Comparison of ENCODE assay signal across 25 mouse cellular contexts in genomic region chr19:4218293-4218692, GRCm38 (mm10). TPM values are rescaled to one million over a fixed set of nuclear protein-coding genes. Genes with fewer than 3 reads are reported as not detected.
A peak's percentile ranks its signal among the peaks of the same experiment; 100 is the strongest.
DNase-seq lines count a peak whose midpoint lies in the region; ATAC-seq and TF ChIP-seq lines count a peak whose summit lies in the region.
"Had no signal": no experiment of that assay in that cellular context is flagged by ENCODE, and none has a peak within 500 bp of the region (broad histone marks: within the 10 kb centered on the region; RNA-seq: fewer than 3 reads in every experiment).

No protein-coding gene starts in this region.

- 67% methylated on average over 11 of the region's 11 CpGs for WGBS in embryonic facial prominence, embryonic 15.5 days
- WGBS in limb, embryonic 14.5 days = 78% methylated on average over 11 of the region's 11 CpGs
- 92% methylated on average over 11 of the region's 11 CpGs for WGBS in hindbrain, postnatal 0 days

- no peaks in the 10 kb centered on the region for H3K27me3 ChIP-seq in embryonic facial prominence, embryonic 15.5 days
- H3K27me3 ChIP-seq in limb, embryonic 14.5 days (ENCODE audit: control insufficient read depth, insufficient read depth, low read length) = no peaks in the 10 kb centered on the region
- H3K27me3 ChIP-seq in hindbrain, postnatal 0 days (ENCODE audit: insufficient read depth, low read length) = peaks cover 9% of the 10 kb centered on the region

- peaks cover 13% of the 10 kb centered on the region; the same call in 1 of the 2 replicates for H3K36me3 ChIP-seq in embryonic facial prominence, embryonic 15.5 days
- peaks cover 14% of the 10 kb centered on the region for H3K36me3 ChIP-seq in limb, embryonic 14.5 days (ENCODE audit: control insufficient read depth, insufficient read depth, low read length)
- no peaks in the 10 kb centered on the region for H3K36me3 ChIP-seq in hindbrain, postnatal 0 days (ENCODE audit: insufficient read depth, low read length)
- H3K36me3 ChIP-seq: heart, embryonic 12.5 days had no signal

- H3K9ac ChIP-seq in embryonic facial prominence, embryonic 15.5 days = no peak overlapping the region
- H3K9ac ChIP-seq in limb, embryonic 14.5 days (ENCODE audit: low read depth, low read length, severe bottlenecking) = 0 out of 2 replicates have a peak overlapping the region, but pooled peaks have one; percentile 22
- no peak overlapping the region for H3K9ac ChIP-seq in hindbrain, postnatal 0 days (replicated peaks; ENCODE audit: low read length)
- H3K9ac ChIP-seq: heart, embryonic 12.5 days; lung, embryonic 14.5 days had no signal

- intact Hi-C loops in gastrocnemius, adult 2 months (cut with DNase I) = no loop called here

- peaks cover 80% of the 10 kb centered on the region for H3K4me1 ChIP-seq in embryonic facial prominence, embryonic 15.5 days
- H3K4me1 ChIP-seq in limb, embryonic 14.5 days (ENCODE audit: control insufficient read depth, insufficient read depth, low read length) = peaks cover 47% of the 10 kb centered on the region
- peaks cover 32% of the 10 kb centered on the region; the same call in 1 of the 2 replicates for H3K4me1 ChIP-seq in hindbrain, postnatal 0 days (ENCODE audit: insufficient read depth, low read length)

- peak; percentile 21 for DNase-seq in CD4-positive, CD25-positive, alpha-beta regulatory T cell, adult 2 months (ENCODE audit: low read depth, low spot score)
- DNase-seq in A20 (ENCODE audit: low read depth, low spot score) = peak; percentile 28
- DNase-seq in limb, embryonic 14.5 days (ENCODE audit: low spot score) = no peak
- no peak for DNase-seq in hindbrain, postnatal 0 days (ENCODE audit: low spot score)
- DNase-seq in urinary bladder, postnatal 25 days (ENCODE audit: low spot score) = no peak
- DNase-seq in gastrocnemius, adult 2 months = no peak
- DNase-seq: adrenal gland, postnatal 25 days; cerebellum, adult 8-10 months; heart, postnatal 4 days; kidney, postnatal 10 days; lung, embryonic 14.5 days; right cerebral cortex, postnatal 14 days; thymus, postnatal 25 days had no signal

- no peak for TF ChIP-seq POLR2A in limb, embryonic 14.5 days (IDR thresholded peaks at IDR 0.05; ENCODE audit: borderline replicate concordance, extremely low read depth, insufficient read depth, insufficient read length)

- H3K4me2 ChIP-seq in embryonic facial prominence, embryonic 15.5 days (replicated peaks) = no peak overlapping the region
- no peak overlapping the region for H3K4me2 ChIP-seq in limb, embryonic 14.5 days (replicated peaks; ENCODE audit: low read depth, low read length, severe bottlenecking)
- H3K4me2 ChIP-seq in hindbrain, postnatal 0 days (ENCODE audit: low read depth, low read length) = no peak overlapping the region
- H3K4me2 ChIP-seq: heart, embryonic 12.5 days; midbrain, embryonic 11.5 days had no signal

- TF ChIP-seq CTCF in hindbrain, postnatal 0 days (IDR thresholded peaks at IDR 0.05; ENCODE audit: low read depth) = no peak
- no peak for TF ChIP-seq CTCF in gastrocnemius, adult 2 months (IDR thresholded peaks at IDR 0.05)

- no peak overlapping the region for H3K4me3 ChIP-seq in embryonic facial prominence, embryonic 15.5 days (replicated peaks)
- no peak overlapping the region for H3K4me3 ChIP-seq in limb, embryonic 14.5 days (replicated peaks; ENCODE audit: low read length)
- H3K4me3 ChIP-seq in hindbrain, postnatal 0 days (ENCODE audit: low read length) = no peak overlapping the region
- no peak overlapping the region for H3K4me3 ChIP-seq in gastrocnemius, adult 2 months
- H3K4me3 ChIP-seq: heart, embryonic 12.5 days; layer of hippocampus, adult 2 months had no signal

- ATAC-seq in CD4-positive, CD25-positive, alpha-beta regulatory T cell, adult 4 months = no peak
- ATAC-seq in embryonic facial prominence, embryonic 15.5 days (ENCODE audit: insufficient number of reproducible peaks, low FRiP score, low TSS enrichment, low read depth) = no peak
- no peak for ATAC-seq in limb, embryonic 14.5 days (ENCODE audit: low FRiP score, low read depth)
- no peak for ATAC-seq in hindbrain, postnatal 0 days
- ATAC-seq: forebrain, embryonic 16.5 days had no signal

- no peaks in the 10 kb centered on the region for H3K9me3 ChIP-seq in embryonic facial prominence, embryonic 15.5 days (replicated peaks)
- no peaks in the 10 kb centered on the region for H3K9me3 ChIP-seq in limb, embryonic 14.5 days (ENCODE audit: control insufficient read depth, low read length)
- no peaks in the 10 kb centered on the region for H3K9me3 ChIP-seq in hindbrain, postnatal 0 days (ENCODE audit: low read length)
- H3K9me3 ChIP-seq: heart, embryonic 12.5 days had no signal

- H3K27ac ChIP-seq in embryonic facial prominence, embryonic 15.5 days (replicated peaks) = peak overlapping the region; percentile 49
- H3K27ac ChIP-seq in limb, embryonic 14.5 days (replicated peaks; ENCODE audit: low read depth, low read length) = no peak overlapping the region
- no peak overlapping the region for H3K27ac ChIP-seq in hindbrain, postnatal 0 days
- no peak overlapping the region for H3K27ac ChIP-seq in gastrocnemius, adult 2 months
- H3K27ac ChIP-seq: layer of hippocampus, adult 2 months; macrophage had no signal

RNA-seq across cellular contexts. Expression of gene AC109138.7, which starts 4.1 kb away (rescaled TPM):
- not detected for polyA plus RNA-seq in CD4-positive, CD25-positive, alpha-beta regulatory T cell, adult 4 months (2017; shearing (Covaris generic))
- not detected in 2 replicates for polyA plus RNA-seq in embryonic facial prominence, embryonic 15.5 days (2015; fragmentation: Nextera tagmentation; extraction: Ambion mirVana)
- polyA plus RNA-seq in limb, embryonic 14.5 days (2012; rRNA removed) = 0.83 and 1.0 TPM in 2 replicates
- not detected in 2 replicates for polyA plus RNA-seq in limb, embryonic 14.5 days (2014; fragmentation: Nextera tagmentation; extraction: Ambion mirVana)
- total RNA-seq in hindbrain, postnatal 0 days (2014; rRNA removed) = not detected in 2 replicates
- not detected in 2 replicates for polyA plus RNA-seq in hindbrain, postnatal 0 days (2015; fragmentation: Nextera tagmentation; extraction: Ambion mirVana)
- total RNA-seq in gastrocnemius, adult 2 months (2021) = not detected
- total RNA-seq: adrenal gland, postnatal 25 days; common myeloid progenitor, adult 5-6 weeks; heart, postnatal 4 days; layer of hippocampus, adult 2 months had no signal
- polyA plus RNA-seq: forebrain, embryonic 16.5 days; gonadal fat pad, adult 2 months; heart, embryonic 12.5 days; inflammation-experienced regulatory T-cells, adult 6 months; limb, embryonic 11.5 days; lung, embryonic 14.5 days; macrophage; midbrain, embryonic 11.5 days; neural tube, embryonic 14.5 days had no signal

RNA-seq across cellular contexts. Expression of gene Clcf1, which starts 4.3 kb away (rescaled TPM):
- 10 to 100 TPM; 35.0 to 46.5 TPM for polyA plus RNA-seq in CD4-positive, CD25-positive, alpha-beta regulatory T cell, adult 4 months (2017; shearing (Covaris generic))
- polyA plus RNA-seq in embryonic facial prominence, embryonic 15.5 days (2015; fragmentation: Nextera tagmentation; extraction: Ambion mirVana) = 10.1 and 10.2 TPM in 2 replicates
- polyA plus RNA-seq in limb, embryonic 14.5 days (2012; rRNA removed) = 42.8 and 61.2 TPM in 2 replicates
- polyA plus RNA-seq in limb, embryonic 14.5 days (2014; fragmentation: Nextera tagmentation; extraction: Ambion mirVana) = 7.7 and 8.7 TPM in 2 replicates
- total RNA-seq in hindbrain, postnatal 0 days (2014; rRNA removed) = 0.42 and 3.8 TPM in 2 replicates
- 0.83 TPM in 2 replicates for polyA plus RNA-seq in hindbrain, postnatal 0 days (2015; fragmentation: Nextera tagmentation; extraction: Ambion mirVana)
- under 1 TPM; 0.38 to 0.89 TPM for total RNA-seq in gastrocnemius, adult 2 months (2021)

RNA-seq across cellular contexts. Expression of gene Pold4, which starts 13.4 kb away (rescaled TPM):
- 100 to 1,000 TPM; 117 to 127 TPM for polyA plus RNA-seq in CD4-positive, CD25-positive, alpha-beta regulatory T cell, adult 4 months (2017; shearing (Covaris generic))
- polyA plus RNA-seq in embryonic facial prominence, embryonic 15.5 days (2015; fragmentation: Nextera tagmentation; extraction: Ambion mirVana) = 33.5 and 34.0 TPM in 2 replicates
- polyA plus RNA-seq in limb, embryonic 14.5 days (2012; rRNA removed) = 48.0 and 50.7 TPM in 2 replicates
- 26.5 and 28.4 TPM in 2 replicates for polyA plus RNA-seq in limb, embryonic 14.5 days (2014; fragmentation: Nextera tagmentation; extraction: Ambion mirVana)
- 28.1 and 28.7 TPM in 2 replicates for total RNA-seq in hindbrain, postnatal 0 days (2014; rRNA removed)
- 24.5 and 26.2 TPM in 2 replicates for polyA plus RNA-seq in hindbrain, postnatal 0 days (2015; fragmentation: Nextera tagmentation; extraction: Ambion mirVana)
- 10 to 100 TPM; 13.6 to 16.4 TPM for total RNA-seq in gastrocnemius, adult 2 months (2021)

RNA-seq across cellular contexts. Expression of gene Rad9a, which starts 16.8 kb away (rescaled TPM):
- 10 to 100 TPM; 63.6 to 83.6 TPM for polyA plus RNA-seq in CD4-positive, CD25-positive, alpha-beta regulatory T cell, adult 4 months (2017; shearing (Covaris generic))
- 33.6 and 35.0 TPM in 2 replicates for polyA plus RNA-seq in embryonic facial prominence, embryonic 15.5 days (2015; fragmentation: Nextera tagmentation; extraction: Ambion mirVana)
- polyA plus RNA-seq in limb, embryonic 14.5 days (2012; rRNA removed) = 57.5 and 75.5 TPM in 2 replicates
- polyA plus RNA-seq in limb, embryonic 14.5 days (2014; fragmentation: Nextera tagmentation; extraction: Ambion mirVana) = 33.3 and 38.0 TPM in 2 replicates
- total RNA-seq in hindbrain, postnatal 0 days (2014; rRNA removed) = 15.8 and 25.8 TPM in 2 replicates
- polyA plus RNA-seq in hindbrain, postnatal 0 days (2015; fragmentation: Nextera tagmentation; extraction: Ambion mirVana) = 13.7 and 14.6 TPM in 2 replicates
- total RNA-seq in gastrocnemius, adult 2 months (2021) = 1 to 10 TPM; 2.8 to 3.4 TPM

RNA-seq across cellular contexts. Expression of gene Ppp1ca, which starts 26.4 kb away (rescaled TPM):
- 100 to 1,000 TPM; 835 to 936 TPM for polyA plus RNA-seq in CD4-positive, CD25-positive, alpha-beta regulatory T cell, adult 4 months (2017; shearing (Covaris generic))
- polyA plus RNA-seq in embryonic facial prominence, embryonic 15.5 days (2015; fragmentation: Nextera tagmentation; extraction: Ambion mirVana) = 745 and 794 TPM in 2 replicates
- polyA plus RNA-seq in limb, embryonic 14.5 days (2012; rRNA removed) = 490 and 517 TPM in 2 replicates
- 794 and 821 TPM in 2 replicates for polyA plus RNA-seq in limb, embryonic 14.5 days (2014; fragmentation: Nextera tagmentation; extraction: Ambion mirVana)
- 502 and 597 TPM in 2 replicates for total RNA-seq in hindbrain, postnatal 0 days (2014; rRNA removed)
- polyA plus RNA-seq in hindbrain, postnatal 0 days (2015; fragmentation: Nextera tagmentation; extraction: Ambion mirVana) = 564 and 571 TPM in 2 replicates
- total RNA-seq in gastrocnemius, adult 2 months (2021) = 100 to 1,000 TPM; 201 to 214 TPM

Comparison
In these comparisons a context has a peak if more than half of its experiments do, and no peak if none do; other contexts are left out.
1. DNase-seq: peak in CD4-positive, CD25-positive, alpha-beta regulatory T cell, adult 2 months (single experiment) and A20 (single experiment); none in limb, embryonic 14.5 days (single experiment), hindbrain, postnatal 0 days (single experiment), urinary bladder, postnatal 25 days (single experiment) and gastrocnemius, adult 2 months (single experiment).